Mouse (Mus musculus): ENCODE measurements around the gene Myo1a. TPM values are rescaled to one million over a fixed set of nuclear protein-coding genes. Genes with fewer than 3 reads are reported as not detected.

The Myo1a gene
- total RNA-seq, 2 experiments from 2014 or later, result not detected

GRCm38 (mm10) chr10:127721671-127722418 is 16.9 kb downstream of the Myo1a start:
- peak in 1 of 2 experiments; percentile 37 for DNase-seq
- intact Hi-C loops (cut with DNase I), result no loop called here

- no peak for DNase-seq
- intact Hi-C loops (cut with DNase I), result no loop called here
Observed at GRCm38 (mm10) chr10:127724178-127724577, 19.2 kb downstream of the Myo1a start, which contains the start of gene Tac2. Gene Tac2, plus strand, starts transcription at chr10:127724478.

GRCm38 (mm10) chr10:127725136-127725535 is 20.2 kb downstream of the Myo1a start:
- DNase-seq, result no peak
- intact Hi-C loops (cut with DNase I), result no loop called here

GRCm38 (mm10) chr10:127728437-127728836 is 23.5 kb downstream of the Myo1a start:
- intact Hi-C loops (cut with DNase I), result no loop called here
- no peak for DNase-seq

- intact Hi-C loops (cut with DNase I), result no loop called here
Observed at GRCm38 (mm10) chr10:127730285-127730932, 25.4 kb downstream of the Myo1a start.

GRCm38 (mm10) chr10:127730933-127731310 is 26.0 kb downstream of the Myo1a start:
- no peak for DNase-seq
- intact Hi-C loops (cut with DNase I), result no loop called here

More at GRCm38 (mm10) chr10:127730285-127730932, 25.4 kb downstream of the Myo1a start:
- DNase-seq, result no peak

GRCm38 (mm10) chr10:127731397-127731796 is 26.4 kb downstream of the Myo1a start:
- DNase-seq, result no peak
- intact Hi-C loops (cut with DNase I), result no loop called here

GRCm38 (mm10) chr10:127734434-127734833 is 29.5 kb downstream of the Myo1a start:
- intact Hi-C loops (cut with DNase I), result loop anchor here (2.0 kb wide), 1 partner anchor 40 kb away; no protein-coding TSS in a partner anchor
- no peak for DNase-seq

- no peak for DNase-seq
- intact Hi-C loops (cut with DNase I), result loop anchor here (5.0 kb wide), 2 partner anchors 164 to 271 kb away; partner anchors contain the start of gene Hsd17b6
Observed at GRCm38 (mm10) chr10:127736266-127736665, 31.3 kb downstream of the Myo1a start.

GRCm38 (mm10) chr10:127736916-127737315 is 31.9 kb downstream of the Myo1a start:
- intact Hi-C loops (cut with DNase I), result loop anchor here (5.0 kb wide), 2 partner anchors 165 to 270 kb away; partner anchors contain the start of gene Hsd17b6
- DNase-seq, result no peak

- intact Hi-C loops (cut with DNase I), result loop anchor here (5.0 kb wide), 2 partner anchors 165 to 270 kb away; partner anchors contain the start of gene Hsd17b6
- no peak for DNase-seq
Observed at GRCm38 (mm10) chr10:127737552-127737951, 32.6 kb downstream of the Myo1a start.

GRCm38 (mm10) chr10:127738151-127738882 is 33.3 kb downstream of the Myo1a start:
- peak; percentile 56 to 57 for DNase-seq
- intact Hi-C loops (cut with DNase I), result loop anchor here (1.0 to 5.0 kb wide), 4 partner anchors 96 to 269 kb away; partner anchors contain the start of genes Hsd17b6 and Stat6

GRCm38 (mm10) chr10:127739083-127739660 is 34.2 kb downstream of the Myo1a start, which contains the start of gene Zbtb39:
Gene Zbtb39, plus strand, starts transcription at chr10:127739538.
- peak; percentile 86 to 88 for DNase-seq
- intact Hi-C loops (cut with DNase I), result loop anchor here (2.0 to 5.0 kb wide), 3 partner anchors 96 to 268 kb away; partner anchors contain the start of genes Hsd17b6 and Stat6

- intact Hi-C loops (cut with DNase I), result loop anchor here (2.0 to 5.0 kb wide), 3 partner anchors 97 to 268 kb away; partner anchors contain the start of genes Hsd17b6 and Stat6
- no peak for DNase-seq
Observed at GRCm38 (mm10) chr10:127739661-127740161, 34.7 kb downstream of the Myo1a start.

GRCm38 (mm10) chr10:127744661-127745060 is 39.7 kb downstream of the Myo1a start:
- intact Hi-C loops (cut with DNase I), result no loop called here
- DNase-seq, result peak; percentile 42 to 57

GRCm38 (mm10) chr10:127745886-127746285 is 40.9 kb downstream of the Myo1a start:
- no peak for DNase-seq
- intact Hi-C loops (cut with DNase I), result no loop called here

- no peak for DNase-seq
- intact Hi-C loops (cut with DNase I), result no loop called here
Observed at GRCm38 (mm10) chr10:127747254-127747653, 42.3 kb downstream of the Myo1a start.

GRCm38 (mm10) chr10:127748847-127749612 is 44.1 kb downstream of the Myo1a start:
- intact Hi-C loops (cut with DNase I), result no loop called here
- peak; percentile 39 to 42 for DNase-seq

All from heart, postnatal 36 days (tissue).